Mouse (Mus musculus): ENCODE results near the gene Maats1.
"Not testable (repeated sequence)": the region's sequence is repeated elsewhere in the genome, so short reads cannot be mapped to it uniquely, and the experiment has no call there.

Maats1 gene

DNA sequence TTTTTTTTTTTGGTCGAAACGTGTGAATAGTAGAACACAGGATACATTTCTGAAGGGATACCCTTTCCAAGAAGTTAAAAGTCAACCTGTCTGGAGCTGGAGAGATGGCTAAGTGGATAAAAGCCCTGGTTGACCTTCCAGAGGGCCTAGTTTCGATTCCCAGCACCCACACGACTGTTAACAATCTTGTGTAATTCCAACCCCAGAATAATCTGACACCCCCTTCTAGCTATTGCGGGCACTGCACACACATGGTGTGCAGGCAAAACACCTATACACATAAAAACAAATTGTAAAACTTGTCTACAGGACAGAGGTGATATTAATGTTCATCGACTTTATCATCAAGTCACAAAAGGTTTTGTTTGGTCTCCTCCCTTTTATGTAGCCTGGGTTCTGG lies 5.6 kb upstream of the Maats1 start:
- DNase-seq: no peak

DNA sequence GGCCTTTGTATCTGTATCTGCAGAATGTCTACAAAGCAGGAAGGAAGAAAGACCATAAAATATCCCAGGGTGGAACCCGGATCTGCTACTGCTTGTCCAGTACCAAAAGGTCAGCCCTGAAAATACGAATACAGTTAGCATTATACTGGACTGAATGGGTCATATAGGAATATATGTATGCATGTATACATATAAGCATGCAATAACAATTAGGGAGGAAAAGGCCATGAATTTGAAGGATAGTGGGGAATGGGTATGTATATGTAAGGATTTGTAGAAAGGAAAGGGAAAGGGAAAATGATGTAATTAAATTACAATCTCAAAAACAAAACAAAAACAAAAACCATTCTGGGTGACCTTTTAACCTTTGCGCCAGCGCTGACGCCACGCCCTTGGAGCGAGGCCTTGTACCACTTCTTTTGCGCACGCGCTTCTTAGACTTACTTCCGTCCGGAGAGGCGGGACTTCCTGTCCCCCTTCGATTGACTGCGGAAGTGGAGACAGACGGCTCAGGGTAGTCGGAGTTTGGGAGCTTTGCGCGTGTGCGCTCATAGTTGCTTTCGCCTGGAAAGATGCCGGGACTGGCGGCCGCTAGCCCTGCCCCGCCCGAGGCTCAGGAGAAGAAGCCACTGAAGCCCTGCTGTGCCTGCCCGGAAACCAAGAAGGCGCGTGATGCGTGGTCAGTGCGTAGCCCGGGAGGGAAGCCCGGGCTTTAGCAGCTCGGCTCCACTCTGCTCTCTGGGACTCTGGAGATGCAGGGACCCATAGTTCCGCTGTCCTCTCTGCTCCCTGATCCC lies 4.8 kb upstream of the Maats1 start, which contains the start of the genes Cox17 and Gm21987:
Gene Cox17 (plus strand): TSS at position 463 of the 797 bp plus-strand sequence.
Gene Gm21987 (plus strand): TSS at position 512 of the 797 bp plus-strand sequence.
- DNase-seq: peak; percentile 95 to 97

DNA sequence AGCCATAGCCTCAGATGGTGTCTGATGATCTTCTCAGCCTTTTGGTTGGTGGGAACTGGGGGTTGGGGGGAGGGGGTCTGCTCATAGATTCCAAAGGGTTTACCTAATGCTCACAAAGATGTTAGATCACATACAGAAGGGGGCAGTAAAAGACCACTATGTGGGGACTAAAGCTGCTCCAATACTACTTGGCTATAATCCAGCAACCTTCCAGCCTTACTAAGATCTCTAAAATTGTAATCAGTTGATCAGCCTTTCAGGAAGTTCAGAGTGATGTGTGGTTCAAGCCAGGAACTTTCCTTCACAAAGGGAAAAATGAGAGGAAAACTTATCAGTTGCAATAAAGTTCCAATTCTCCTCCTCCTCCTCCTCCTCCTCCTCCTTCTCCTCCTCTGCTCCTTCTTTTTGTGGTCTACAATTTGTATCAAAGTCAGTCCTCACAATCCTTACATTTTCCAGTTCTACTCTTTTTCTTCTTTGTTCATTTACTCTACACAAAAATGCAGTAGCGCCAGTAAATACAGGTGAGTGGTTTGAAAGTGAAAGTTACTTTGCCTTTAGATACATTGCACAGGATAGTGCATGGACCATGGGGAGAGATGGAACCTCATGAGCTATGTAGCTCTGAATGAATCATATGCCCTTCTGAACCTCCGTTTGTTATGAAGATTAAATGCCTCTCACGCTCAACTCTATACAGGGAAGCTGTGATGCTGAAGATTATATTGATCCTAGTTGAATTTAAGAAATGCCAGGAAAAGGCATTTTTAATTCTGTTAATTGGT lies 3.2 kb upstream of the Maats1 start:
- DNase-seq: peak in 1 of 2 experiments; percentile 37

DNA sequence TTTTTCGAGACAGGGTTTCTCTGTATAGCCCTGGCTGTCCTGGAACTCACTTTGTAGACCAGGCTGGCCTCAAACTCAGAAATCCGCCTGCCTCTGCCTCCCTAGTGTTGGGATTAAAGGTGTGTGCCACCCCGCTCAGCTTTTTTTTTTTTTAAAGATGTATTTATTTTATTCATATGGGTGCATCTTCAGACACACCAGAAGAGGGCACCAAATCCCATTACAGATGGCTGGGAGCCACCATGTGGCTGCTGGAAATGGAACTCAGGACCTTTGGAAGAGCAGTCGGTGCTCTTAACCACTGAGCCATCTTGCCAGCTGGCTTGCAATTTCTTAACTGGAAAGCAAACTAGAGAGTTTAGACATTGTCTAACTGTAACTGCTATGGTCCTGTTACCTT lies 3.9 kb downstream of the Maats1 start:
- DNase-seq: not testable (repeated sequence)

DNA sequence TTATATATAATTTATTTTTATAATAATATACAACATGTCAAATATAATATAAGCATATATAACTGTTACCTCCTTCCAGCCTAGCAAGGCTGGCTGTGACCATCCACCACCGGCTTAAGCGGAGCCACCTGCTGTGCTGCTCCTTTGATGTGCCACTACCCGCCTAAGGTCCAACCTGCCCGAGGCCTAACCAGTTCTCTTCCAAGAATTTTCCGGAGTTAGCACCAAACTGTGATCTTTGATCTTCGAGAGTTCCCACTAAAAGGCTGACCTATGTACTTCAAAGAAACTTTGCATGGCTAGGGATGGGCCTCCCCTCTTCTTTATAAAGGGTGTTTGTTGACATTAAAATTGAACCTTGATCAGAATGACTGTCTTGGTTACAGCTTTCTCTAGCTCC lies 7.5 kb downstream of the Maats1 start:
- DNase-seq: peak; percentile 49 to 68

DNA sequence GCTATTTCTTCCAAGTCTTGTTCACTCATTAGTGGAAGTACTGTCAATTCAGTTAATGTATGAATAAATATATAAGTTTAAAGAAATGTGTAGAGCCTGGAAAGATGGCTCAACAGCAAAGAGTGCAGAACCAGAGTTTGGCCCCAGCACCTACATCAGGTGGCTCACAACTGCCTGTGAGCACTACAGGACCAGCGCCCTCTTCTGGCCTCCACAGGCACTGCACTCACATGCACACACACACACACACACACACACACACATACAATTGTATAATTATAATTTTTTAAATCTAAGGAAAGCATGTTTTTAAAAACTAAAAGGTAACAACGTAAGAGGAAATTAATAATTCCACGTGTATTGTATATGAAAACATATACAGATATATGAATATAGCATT lies 12.6 kb downstream of the Maats1 start:
- no peak for DNase-seq

DNA sequence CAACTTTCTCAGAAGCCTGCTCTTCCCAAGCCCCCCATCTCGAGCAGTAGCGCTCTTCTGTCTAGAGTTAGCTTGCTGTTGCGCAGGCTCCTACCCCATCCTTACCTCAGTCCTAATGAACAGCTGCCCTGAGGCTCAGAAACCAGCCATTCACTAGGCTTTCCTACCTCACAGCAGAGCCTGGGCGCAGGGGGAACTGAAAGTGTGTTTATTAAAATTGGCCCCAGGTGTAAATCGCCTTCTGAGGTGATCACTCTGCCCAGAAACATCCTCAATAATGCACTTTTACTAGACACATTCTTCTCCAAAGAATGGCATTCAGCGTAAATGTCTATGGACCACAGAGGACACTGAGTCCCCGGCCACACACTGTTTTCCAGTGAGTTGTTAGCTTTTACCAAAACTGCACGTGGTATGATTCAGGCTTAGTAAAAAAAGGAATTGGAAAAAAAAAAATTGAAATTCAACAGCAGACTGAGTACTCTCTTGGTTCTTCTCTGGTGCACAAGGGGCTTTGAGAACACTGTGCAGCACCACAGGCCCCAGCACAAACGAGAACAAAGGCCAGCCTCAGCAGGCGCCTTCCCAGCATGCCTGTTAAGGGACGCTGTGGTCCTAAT lies 15.1 kb downstream of the Maats1 start:
- DNase-seq: no peak

DNA sequence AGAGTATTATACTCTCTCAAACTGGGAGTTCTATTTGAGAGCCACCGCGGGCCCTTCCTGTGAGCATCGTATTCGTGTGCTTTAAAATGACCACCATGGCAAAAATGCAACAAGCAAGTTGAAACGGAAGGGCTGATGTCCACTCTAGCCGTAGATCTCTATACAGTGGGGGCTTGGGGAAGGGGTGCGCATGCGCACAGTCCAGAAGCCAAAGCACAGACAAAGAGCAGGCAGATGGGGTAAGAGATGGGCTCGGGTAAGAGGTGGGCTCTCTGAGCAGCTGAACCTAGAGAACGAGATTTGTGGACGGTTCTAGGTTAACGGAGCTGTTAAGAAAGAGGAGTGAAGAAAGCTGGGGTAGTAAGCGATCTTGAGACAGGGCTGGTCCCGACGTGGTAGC lies 17.6 kb downstream of the Maats1 start:
- DNase-seq: no peak

DNA sequence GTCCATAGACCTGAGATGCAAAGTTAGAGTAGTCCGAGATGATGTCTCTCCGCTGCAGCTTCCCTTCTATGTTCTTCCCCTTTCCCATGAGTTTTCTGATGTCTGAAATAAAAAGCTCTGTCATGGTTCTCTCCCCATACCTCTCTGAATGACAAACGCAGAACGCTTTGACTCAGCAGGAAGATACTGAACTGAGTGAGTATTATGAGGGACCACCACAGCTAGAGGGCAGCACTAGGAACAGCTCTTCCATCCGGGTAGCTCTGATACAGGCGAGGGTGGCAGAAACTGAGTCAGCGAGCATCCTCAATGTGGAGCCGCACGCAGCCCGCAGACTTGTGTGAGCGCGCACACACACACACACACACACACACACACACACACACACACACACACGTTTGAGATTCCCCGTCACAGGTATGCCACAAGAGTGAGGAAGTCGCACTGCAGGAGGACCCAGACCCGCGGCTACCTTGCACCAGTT lies 20.4 kb downstream of the Maats1 start:
- DNase-seq: peak; percentile 30 to 81

DNA sequence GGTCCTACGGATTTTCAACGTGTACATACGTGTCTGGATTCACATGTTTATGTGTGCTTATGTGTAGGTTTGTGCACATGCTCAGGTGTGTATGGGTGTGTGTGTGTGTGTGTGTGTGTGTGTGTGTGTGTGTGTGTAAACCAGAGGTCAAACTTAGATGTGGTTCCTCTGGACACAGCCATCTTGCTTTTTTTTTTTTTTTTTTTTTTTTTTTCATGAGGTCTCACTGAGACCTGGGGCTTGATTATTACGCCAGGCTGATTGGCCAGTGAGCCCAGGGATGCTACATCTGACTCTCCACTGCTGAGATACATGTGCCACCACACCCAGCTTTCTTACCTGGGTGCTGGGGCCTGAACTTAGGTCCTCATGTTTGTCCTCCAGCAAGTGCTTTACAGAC lies 22.9 kb downstream of the Maats1 start:
- DNase-seq: no peak

DNA sequence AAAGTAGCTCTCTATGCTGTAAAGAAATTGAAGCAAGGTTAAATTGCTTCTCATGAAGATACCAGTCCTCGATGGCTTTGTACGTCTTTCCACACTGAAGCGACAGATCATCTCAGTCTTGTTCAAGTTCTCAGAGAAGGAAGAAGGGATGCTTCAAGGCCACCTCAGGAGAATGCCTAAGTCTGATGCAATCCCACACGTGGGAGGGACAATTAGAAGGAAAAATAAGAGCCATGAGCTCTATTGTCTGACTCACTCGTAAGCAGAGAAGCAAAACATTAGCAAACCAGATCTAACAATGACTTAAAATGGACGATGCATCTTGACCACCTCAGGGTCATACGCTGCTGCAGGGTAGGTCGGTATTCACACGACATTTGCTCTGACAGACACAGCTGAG lies 23.5 kb downstream of the Maats1 start:
- no peak for DNase-seq

DNA sequence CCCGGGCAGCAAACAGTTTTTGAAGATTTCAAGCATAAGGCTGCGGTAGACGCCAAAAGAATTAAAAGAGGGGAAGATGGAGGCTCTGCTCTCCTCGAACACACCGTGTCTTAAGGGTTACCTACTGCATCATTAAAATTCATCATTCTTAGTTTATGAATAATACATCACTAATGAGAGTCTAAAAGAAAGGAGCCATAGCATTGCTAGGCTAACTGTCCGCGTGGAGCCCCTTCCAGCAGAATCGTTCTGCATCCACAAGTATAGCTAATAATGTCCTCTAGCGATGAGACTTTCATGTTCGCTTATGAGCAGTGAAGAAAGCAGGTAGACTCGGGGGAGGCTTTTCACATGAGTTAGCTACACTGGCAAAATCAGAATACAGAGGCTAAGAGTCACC lies 33.7 kb downstream of the Maats1 start:
- no peak for DNase-seq

DNA sequence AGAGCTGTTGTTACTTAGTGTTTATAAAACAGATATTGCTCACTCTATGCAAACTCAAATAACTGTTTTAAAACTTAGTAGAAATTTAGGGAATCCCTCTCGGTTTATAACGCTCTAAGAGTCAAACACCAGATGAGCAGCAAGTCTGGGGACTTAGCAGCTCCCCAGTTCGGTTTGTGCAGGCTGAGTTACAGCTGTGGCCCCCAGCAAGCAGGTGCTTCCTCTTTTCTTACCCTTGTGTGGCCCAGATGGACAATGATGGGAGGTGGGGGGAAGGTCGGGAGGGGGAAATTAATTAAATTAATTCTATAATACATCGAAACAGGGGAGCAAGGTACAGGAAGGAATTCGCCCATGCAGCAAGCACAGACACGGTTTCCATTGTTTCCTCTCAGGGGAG lies 34.3 kb downstream of the Maats1 start:
- DNase-seq: no peak

DNA sequence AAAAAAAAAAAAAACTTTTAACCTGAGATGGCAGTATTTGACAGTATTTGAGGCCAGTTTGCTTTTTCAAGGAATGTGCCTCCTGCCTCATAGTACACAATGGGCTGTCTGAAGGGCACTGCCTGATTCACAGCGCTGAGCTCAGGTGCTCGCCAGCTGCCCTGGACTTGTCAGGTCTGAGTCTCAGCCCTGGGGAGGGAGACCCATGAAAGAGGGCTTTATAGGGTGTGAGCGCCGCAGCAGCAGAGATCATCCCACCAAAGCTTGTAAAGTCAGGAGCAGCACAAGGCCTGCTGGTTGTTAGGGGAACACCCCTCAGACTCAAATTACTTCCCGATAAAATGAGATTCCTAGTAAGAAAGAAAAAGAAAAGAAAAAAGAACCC lies 34.7 kb downstream of the Maats1 start:
- DNase-seq: no peak

DNA sequence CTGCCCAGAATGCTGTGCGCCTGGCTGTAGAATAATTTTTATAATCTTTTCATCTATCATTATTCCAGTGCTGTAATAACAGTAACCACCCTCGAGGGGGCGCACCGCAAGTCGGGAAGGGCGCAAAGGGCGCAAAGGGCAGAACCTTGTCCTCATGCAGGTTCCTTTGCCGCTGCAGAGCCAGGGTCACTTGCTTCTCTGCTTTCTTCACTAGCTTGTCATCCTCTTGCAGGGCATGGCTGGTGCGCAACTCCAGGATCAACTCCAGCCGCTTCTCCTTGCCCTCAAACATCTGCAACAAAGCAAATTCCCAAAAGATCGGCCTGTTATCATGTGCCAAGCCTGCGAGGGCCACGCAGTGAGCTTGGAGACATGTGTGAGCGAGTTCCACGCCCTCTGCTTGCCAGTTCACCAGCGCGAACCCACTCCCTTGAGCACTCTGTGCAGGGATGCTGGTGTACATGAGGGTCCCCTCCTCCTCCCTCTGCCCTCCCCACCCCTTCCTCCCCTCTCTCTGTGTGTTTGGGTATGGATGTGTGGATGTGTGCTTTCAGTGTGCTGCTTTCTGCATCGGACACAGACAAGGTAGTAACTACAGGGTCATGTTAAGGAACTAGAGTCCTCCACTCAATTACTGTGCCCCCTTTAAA lies 35.2 kb downstream of the Maats1 start:
- DNase-seq: peak in 1 of 2 experiments; percentile 66

DNA sequence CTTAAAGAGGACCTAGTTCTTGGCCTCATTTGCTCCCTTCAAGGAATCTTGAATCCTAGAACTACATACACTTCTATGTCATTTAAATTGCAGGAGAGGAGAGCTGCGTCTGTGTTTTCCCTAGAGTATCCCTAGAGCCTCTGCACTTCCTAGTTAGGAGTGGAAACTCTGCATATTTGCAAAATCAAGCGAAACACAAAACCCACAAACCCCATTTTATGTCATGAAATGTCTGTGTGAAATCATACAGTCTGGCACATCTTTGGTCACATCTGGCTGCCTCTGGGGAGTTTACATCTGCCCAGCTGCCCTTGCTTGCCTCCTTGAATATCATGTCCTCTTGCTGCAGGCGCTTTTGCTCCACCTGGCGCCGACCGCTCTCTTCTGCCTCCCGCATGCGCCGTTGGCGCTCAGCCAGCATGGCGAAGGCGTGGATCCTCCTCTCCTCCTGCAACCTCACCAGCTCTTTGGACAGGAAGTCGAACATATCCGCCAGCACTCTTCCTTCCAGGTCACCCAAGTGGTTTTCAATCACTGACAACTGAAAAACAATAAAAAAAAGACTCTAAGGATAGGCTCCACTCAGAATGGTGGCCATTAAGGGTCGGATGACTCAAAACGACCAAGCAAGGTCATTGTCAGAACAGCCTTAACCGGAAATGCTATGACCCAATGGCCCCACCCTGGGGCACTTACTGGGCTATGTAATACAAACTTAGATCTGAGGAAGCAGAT lies 37.3 kb downstream of the Maats1 start:
- DNase-seq: peak; percentile 81 to 86

DNA sequence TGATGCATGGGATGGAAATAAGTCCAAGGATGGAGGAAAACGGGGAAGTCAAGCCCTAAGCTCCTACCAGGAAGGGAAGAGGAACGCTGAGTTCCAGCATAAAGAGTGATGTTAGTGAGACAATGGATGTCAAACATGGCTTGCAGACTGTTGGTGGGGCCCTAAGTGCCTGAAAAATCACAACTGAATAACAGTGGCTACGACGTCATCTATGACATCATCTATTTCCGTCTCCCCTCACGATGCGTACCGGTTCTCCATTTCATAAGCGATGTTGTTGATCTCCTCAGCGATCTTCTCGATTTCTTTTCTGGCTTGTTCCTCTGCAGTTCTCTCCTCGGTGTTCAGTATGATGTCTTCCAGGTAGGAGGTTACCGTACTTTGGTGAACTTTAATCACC lies 39.6 kb downstream of the Maats1 start:
- no peak for DNase-seq

DNA sequence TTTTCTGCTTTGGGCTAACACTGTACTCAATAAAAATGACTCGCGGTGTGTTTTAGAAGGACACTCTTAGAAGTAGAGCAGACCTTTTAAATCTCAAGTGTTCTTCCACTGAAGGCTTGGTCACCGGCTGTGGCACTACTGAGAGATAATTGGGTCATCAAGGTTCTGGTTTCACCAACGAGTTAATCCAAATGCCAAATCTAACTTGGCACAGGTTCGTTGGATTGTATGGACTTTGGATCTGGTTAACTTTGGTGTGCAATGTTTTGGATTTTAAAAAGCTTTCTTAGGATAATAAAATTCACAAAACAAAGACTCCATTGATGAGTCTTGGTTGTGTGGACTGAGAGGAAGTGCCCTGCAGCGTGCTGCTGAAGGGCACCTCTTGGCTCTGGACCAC lies 43.5 kb downstream of the Maats1 start:
- peak in 1 of 2 experiments; percentile 16 for DNase-seq

DNA sequence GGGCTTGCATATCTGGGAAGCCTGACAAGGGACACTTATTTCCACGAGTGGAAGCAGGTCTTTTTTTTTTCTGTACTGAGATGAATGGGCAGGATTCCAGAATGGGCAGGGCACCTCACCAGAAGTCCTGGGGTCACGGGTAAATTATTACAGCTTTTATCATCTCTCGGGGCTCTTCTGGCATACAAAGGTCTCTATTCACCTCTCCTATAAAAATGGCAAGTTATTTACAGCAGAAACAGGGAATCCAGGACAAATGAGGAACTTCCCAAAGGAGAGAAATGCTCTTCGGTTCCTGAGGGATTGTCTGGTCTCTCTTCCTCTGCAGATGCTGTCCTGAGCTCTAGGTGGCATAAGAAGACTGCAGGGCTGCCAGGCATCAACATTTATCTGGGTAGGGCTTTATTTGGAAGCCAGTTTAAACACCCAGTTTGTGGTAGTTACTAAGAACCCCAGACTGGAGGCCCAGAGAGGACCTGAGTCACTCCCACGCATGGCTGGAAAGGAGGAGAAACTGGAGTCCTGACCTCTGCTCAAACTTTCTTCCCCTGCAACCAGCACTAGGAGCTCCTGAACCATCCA lies 46.5 kb downstream of the Maats1 start:
- DNase-seq: peak; percentile 64 to 70

DNA sequence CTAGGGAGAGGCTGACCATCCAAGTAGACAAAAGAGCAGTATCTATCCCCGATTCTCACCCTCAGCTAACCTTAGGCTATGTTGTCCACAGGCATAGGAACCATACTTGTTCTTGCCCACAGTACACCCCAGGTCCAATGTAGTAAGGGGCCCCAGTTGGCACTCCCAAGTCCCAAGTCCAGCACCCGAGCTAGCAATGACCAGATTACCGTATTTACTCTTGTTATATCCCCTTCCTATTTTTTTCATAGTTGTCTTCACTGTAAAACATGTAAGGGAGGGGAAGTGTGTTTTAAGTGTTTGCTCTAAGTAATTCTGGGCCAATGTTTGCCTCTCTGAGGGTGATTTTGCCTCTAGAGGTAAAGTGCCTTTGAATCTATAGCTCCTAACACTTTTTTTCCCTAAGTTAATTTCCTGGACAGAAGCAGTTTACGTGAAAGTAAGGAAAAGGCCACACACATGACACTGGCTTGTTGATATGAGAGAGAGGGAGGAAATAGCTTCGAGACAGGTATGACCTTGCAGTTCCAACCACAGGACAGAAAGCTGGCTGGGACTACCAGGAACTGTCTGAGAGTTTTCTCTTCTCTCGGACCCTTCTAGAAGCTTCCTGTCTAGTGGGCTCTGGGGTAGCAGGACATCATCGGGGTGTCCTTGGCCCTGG lies 47.1 kb downstream of the Maats1 start, which contains the start of gene Nr1i2:
Gene Nr1i2 (minus strand): TSS at position 140 of the 664 bp plus-strand sequence.
- DNase-seq: peak; percentile 55 to 65

DNA sequence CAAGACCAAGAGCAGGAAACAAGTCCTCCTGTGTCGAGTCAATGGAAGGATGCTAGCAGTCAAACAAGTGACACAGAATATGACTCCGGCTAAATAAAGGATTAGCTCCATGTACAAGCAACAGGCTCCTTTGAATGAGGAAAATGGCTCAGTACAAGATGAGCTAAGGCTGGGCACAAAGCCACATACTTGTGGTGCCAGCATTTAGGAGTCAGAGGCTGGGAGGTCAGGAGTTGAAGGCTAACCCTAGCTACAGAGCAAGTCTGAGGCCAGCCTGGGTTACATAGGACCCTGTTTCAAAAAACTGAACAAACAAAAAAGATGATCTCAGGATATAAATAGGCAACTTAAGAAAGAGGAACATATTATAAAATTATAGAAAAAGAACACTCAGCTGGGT lies 51.8 kb downstream of the Maats1 start:
- DNase-seq: peak in 1 of 2 experiments; percentile 13
